Mouse (Mus musculus) embryonic facial prominence, embryonic 14.5 days (tissue): ENCODE data around the gene Slc47a2. TPM values are rescaled to one million over a fixed set of nuclear protein-coding genes. Genes with fewer than 3 reads are reported as not detected.
A peak's percentile ranks its signal among the peaks of the same experiment; 100 is the strongest.

Experiments
- ATAC-seq: fragments of 200-750 bp; cut with Nextera tagmentation; 2 replicates; pipeline ENCODE4 v1.8.0; 2017; ENCODE audit warnings: low read depth, moderate number of reproducible peaks, moderate TSS enrichment
- DNase-seq: peaks from one replicate; pipeline ENCODE4 v3.0.0-alpha.2; 2015; ENCODE audit warnings: low spot score
- H3K27ac ChIP-seq: fragments of 300-500 bp; sonication (generic); replicated peaks from 2 replicates; pipeline ENCODE4 v1.5.1; 2014; ENCODE audit warnings: low read depth, mild to moderate bottlenecking, low read length, moderate library complexity
- H3K27me3 ChIP-seq: fragments of 300-500 bp; sonication (generic); replicated peaks from 2 replicates; pipeline ENCODE4 v1.6.1; 2014; ENCODE audit warnings: low read length; ENCODE audit not compliant: control insufficient read depth, insufficient read depth
- H3K36me3 ChIP-seq: fragments of 300-500 bp; sonication (generic); 2 replicates; pipeline ENCODE4 v1.6.1; 2014; ENCODE audit warnings: low read length, mixed read lengths; ENCODE audit not compliant: control insufficient read depth, insufficient read depth
- H3K4me1 ChIP-seq: fragments of 300-500 bp; sonication (generic); 2 replicates; pipeline ENCODE4 v1.6.1; 2014; ENCODE audit warnings: antibody characterized with exemption, low read length; ENCODE audit not compliant: control insufficient read depth, insufficient read depth
- H3K4me2 ChIP-seq: fragments of 300-500 bp; sonication (generic); 2 replicates; pipeline ENCODE4 v1.6.1; 2014; ENCODE audit warnings: low read depth, mild to moderate bottlenecking, low read length, moderate library complexity, mixed read lengths
- H3K4me3 ChIP-seq: fragments of 300-500 bp; sonication (generic); 2 replicates; pipeline ENCODE4 v1.5.1; 2014; ENCODE audit warnings: low read depth, mild to moderate bottlenecking, low read length
- H3K9ac ChIP-seq: fragments of 300-500 bp; sonication (generic); 2 replicates; pipeline ENCODE4 v1.6.1; 2014; ENCODE audit warnings: low read depth, mild to moderate bottlenecking, low read length, moderate library complexity, mixed read lengths
- H3K9me3 ChIP-seq: fragments of 300-500 bp; sonication (generic); 2 replicates; pipeline ENCODE4 v1.6.1; 2016; ENCODE audit warnings: low read length; ENCODE audit not compliant: control insufficient read depth
- WGBS: fragments of 180-500 bp; shearing (Covaris S2); extraction: QIAGEN DNeasy Blood & Tissue Kit; methylation state at CpG from one replicate; pipeline ENCODE4 v1.1.7; 2014; 5-methylcytosine and 5-hydroxymethylcytosine counted together
- polyA plus RNA-seq: library from polyadenylated mRNA; unstranded; fragments of >200 nt; fragmentation: Nextera tagmentation; extraction: Ambion mirVana; gene quantifications from 2 replicates; pipeline ENCODE4 v1.2.1, GENCODE M21; 2014

Gene Slc47a2
- polyA plus RNA-seq, 1 experiment from 2014 or later, result 0.29 TPM

DNA sequence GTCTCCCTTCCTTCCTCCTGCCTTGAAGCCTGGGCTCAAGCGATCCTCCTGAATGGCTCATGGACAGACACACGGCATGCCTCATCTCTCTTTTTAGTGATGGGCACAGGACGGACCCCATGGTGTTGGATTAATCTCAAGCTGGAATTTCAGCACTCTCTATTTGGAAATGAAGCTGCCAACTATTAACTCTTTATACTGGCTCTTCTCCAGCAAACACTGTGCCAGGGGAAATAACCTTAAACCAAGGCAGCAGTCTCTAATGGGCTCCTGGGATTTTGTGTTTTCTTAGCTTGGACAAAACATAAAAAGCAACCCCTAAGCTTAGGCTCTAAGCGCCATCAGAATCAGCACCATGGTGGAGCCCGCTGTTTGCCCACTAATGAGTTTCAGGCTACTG is 72.3 kb downstream of the Slc47a2 start:
- DNase-seq (no peak), ATAC-seq (no peak)
- H3K4me3 ChIP-seq, result no peak overlapping the region
- H3K9ac ChIP-seq, result no peak overlapping the region
- peaks cover 7% of the 10 kb centered on the region; the same call in 1 of the 2 replicates for H3K4me1 ChIP-seq
- H3K9me3 ChIP-seq, result no peaks in the 10 kb centered on the region
- no peak overlapping the region for H3K4me2 ChIP-seq
- WGBS, result 71% methylated on average over 5 of the region's 5 CpGs
- H3K27ac ChIP-seq, result no peak overlapping the region
- no peaks in the 10 kb centered on the region for H3K36me3 ChIP-seq
- no peaks in the 10 kb centered on the region for H3K27me3 ChIP-seq

DNA sequence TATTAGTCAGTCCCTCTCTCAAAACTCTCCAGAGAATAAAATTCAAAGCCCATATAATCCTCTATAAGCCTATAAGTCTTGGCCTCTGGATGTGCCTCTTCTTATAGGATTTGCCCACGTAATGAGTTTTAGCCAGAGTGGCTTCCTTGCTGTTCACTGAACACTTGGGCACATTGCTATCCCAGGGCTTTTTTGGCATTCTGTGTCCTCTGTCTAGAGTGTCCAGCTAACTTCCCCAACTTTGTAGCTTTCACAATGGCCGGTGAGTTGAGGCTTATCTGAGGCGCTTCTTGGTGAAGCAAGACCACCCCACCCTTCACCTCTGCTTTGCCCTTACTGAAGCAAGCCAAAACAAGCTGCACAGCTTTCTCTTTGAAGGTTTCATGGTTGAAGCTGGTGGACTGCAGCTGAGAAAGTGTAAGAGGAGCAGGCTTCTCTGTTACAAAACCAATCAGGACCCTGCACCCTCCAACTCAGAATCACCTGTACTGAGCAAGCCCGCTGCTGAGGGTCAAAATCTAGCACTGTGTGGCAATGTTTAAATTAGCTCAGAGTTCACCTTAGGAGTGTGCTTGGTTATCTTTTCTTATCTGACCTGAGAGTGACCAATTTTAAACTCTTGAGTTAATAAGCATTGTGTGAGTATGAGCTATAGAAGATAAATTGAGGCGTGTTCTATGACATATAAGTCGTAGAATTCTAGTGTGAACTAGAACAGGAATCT is 73.9 kb downstream of the Slc47a2 start:
- H3K4me3 ChIP-seq, result no peak overlapping the region
- H3K27me3 ChIP-seq, result no peaks in the 10 kb centered on the region
- ATAC-seq, result no peak
- H3K36me3 ChIP-seq, result peaks cover 6% of the 10 kb centered on the region; the same call in 1 of the 2 replicates
- H3K27ac ChIP-seq, result no peak overlapping the region
- H3K9me3 ChIP-seq, result no peaks in the 10 kb centered on the region
- WGBS, result 85% methylated on average over 6 of the region's 6 CpGs
- no peak overlapping the region for H3K4me2 ChIP-seq
- no peak for DNase-seq
- H3K4me1 ChIP-seq, result peaks cover 7% of the 10 kb centered on the region; the same call in 1 of the 2 replicates
- H3K9ac ChIP-seq, result no peak overlapping the region

GRCm38 (mm10) chr11:61266551-61267533 is 75.8 kb downstream of the Slc47a2 start, which contains the start of gene Aldh3a2:
TSS of gene Aldh3a2 (minus strand) at chr11:61267464.
- 0% methylated on average over 49 of the region's 58 CpGs for WGBS
- peak within 1 kb of the TSS; percentile 90 for H3K9ac ChIP-seq

DNA sequence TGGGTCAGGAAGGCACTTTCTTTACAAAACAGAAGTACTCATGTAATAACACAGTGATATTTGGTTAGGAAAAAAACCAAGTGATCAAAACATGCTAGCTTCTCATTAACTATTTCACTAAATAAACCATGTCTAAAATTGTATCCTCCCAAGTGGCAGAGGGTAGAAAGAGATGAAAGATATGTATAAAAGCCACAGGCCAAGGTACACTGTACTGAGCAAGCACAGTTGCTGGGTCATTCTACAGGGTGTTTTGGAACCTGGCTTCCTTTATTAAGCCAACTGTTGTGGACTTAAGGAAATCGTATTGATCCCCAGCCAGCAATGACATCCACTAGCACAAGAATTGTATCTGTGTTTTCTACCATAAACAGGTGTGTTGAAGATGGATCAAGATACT is 78.8 kb downstream of the Slc47a2 start:
- no peaks in the 10 kb centered on the region for H3K27me3 ChIP-seq
- no peak overlapping the region for H3K9ac ChIP-seq
- H3K27ac ChIP-seq, result no peak overlapping the region
- H3K4me1 ChIP-seq, result peaks cover 7% of the 10 kb centered on the region; the same call in 1 of the 2 replicates
- H3K4me3 ChIP-seq, result no peak overlapping the region
- H3K4me2 ChIP-seq, result no peak overlapping the region
- no peaks in the 10 kb centered on the region for H3K9me3 ChIP-seq
- H3K36me3 ChIP-seq, result peaks cover 42% of the 10 kb centered on the region
- WGBS, result 97% methylated on average over 1 of the region's 1 CpGs
- ATAC-seq (no peak), DNase-seq (no peak)

More at GRCm38 (mm10) chr11:61266551-61267533, 75.8 kb downstream of the Slc47a2 start, which contains the start of gene Aldh3a2:
- H3K27ac ChIP-seq, result peak within 1 kb of the TSS; percentile 96
- H3K9me3 ChIP-seq, result no peaks in the 10 kb centered on the region
- peak within 1 kb of the TSS; percentile 74 for H3K4me3 ChIP-seq
- DNase-seq (peak; percentile 98), ATAC-seq (peak; percentile 99)
- peaks cover 7% of the 10 kb centered on the region; the same call in 1 of the 2 replicates for H3K4me1 ChIP-seq
- peak within 1 kb of the TSS; percentile 75 for H3K4me2 ChIP-seq
- no peaks in the 10 kb centered on the region for H3K27me3 ChIP-seq
- H3K36me3 ChIP-seq, result peaks cover 24% of the 10 kb centered on the region

DNA sequence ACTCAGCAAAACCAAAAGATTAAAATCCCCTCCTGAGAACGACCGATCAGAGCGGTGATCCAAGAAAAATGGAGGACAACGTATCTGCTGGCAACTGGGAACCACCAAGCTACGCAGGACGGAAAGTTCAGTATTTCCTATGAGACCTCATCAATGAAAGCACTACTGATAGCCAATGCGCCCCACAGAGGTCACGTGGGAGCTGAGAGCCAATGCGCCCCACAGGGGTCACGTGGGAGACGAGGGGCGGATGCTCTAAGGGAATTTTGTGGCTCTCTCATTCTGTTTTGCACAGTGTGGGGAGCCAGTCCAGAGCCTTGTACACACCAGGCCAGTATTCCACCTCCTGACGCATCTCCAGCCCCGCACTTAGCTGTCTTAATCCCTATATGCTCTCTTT is 80.1 kb downstream of the Slc47a2 start:
- H3K27me3 ChIP-seq, result no peaks in the 10 kb centered on the region

DNA sequence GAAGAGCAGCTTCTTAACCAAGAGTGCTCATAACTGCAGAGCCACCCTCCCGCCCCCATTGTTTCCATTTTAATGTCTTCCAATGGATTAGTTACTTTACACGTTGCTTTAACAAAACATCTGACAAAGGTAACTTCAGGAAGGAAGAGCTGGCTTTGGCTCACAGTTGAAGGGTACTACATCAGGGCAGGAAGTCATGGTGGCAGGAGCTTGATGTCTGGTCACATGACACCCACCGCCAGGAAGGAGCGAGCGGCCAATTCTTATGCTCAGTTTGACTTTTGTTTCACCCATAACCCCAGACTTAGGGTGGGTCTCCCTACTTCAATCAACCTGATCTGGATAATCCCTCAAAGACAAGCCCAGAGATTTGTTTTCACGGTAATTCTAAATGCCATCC is 83.6 kb downstream of the Slc47a2 start:
- Histone ChIP-seq H3K9ac (no peak overlapping the region), H3K36me3 (peaks cover 73% of the 10 kb centered on the region), H3K4me1 (no peaks in the 10 kb centered on the region), H3K4me3 (no peak overlapping the region), H3K9me3 (no peaks in the 10 kb centered on the region), H3K27me3 (no peaks in the 10 kb centered on the region), H3K4me2 (no peak overlapping the region), H3K27ac (no peak overlapping the region)
- ATAC-seq (no peak), DNase-seq (no peak)
- WGBS, result 95% methylated on average over 6 of the region's 6 CpGs

More for the DNA sequence above, 80.1 kb downstream of the Slc47a2 start:
- peaks cover 7% of the 10 kb centered on the region; the same call in 1 of the 2 replicates for H3K4me1 ChIP-seq
- no peak overlapping the region for H3K4me3 ChIP-seq
- DNase-seq (no peak), ATAC-seq (no peak)
- H3K4me2 ChIP-seq, result no peak overlapping the region
- H3K9ac ChIP-seq, result no peak overlapping the region
- 89% methylated on average over 14 of the region's 14 CpGs for WGBS
- H3K27ac ChIP-seq, result no peak overlapping the region
- no peaks in the 10 kb centered on the region for H3K9me3 ChIP-seq
- peaks cover 54% of the 10 kb centered on the region for H3K36me3 ChIP-seq

DNA sequence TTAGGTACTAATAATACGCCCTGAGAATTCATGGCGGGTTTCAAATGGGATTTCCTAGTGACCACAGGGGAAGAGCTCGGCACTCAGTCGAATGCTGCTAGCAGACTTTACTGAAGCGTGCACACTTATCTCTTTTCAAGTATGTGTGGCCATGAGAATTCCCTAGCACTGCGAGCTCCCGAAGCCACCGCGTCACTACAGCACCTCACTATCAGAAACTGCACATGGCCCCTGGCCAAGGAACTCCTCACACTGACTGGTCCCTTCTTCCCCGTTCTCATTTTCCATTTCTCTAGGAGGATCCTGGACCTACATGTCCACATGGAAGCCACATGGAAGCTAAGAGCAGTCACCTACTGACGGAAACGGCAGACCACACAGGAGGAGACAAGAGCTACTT is 89.9 kb downstream of the Slc47a2 start:
- Histone ChIP-seq H3K4me3 (no peak overlapping the region), H3K9ac (no peak overlapping the region), H3K27me3 (no peaks in the 10 kb centered on the region), H3K9me3 (no peaks in the 10 kb centered on the region), H3K36me3 (peaks cover 73% of the 10 kb centered on the region), H3K4me1 (no peaks in the 10 kb centered on the region), H3K27ac (no peak overlapping the region), H3K4me2 (no peak overlapping the region)
- DNase-seq (no peak), ATAC-seq (no peak)
- WGBS, result 91% methylated on average over 12 of the region's 12 CpGs

DNA sequence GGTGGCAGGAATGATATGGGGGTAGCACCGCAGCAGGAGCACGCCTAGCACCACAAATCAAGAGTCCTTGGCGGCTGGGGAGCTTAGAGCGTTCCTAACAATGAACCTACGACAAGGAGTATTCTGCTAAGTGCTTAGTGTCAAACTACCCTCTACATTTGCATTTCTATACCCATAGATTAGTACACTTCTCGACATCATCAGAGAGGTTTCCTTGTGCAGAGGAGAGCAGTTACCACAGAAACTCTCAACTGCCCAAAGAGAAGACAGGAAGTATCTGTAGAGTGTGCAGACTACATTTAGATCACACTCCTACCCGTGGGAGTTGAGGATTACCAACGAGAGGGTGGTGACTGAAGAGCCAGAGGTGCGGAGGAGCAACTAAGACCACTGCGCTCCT is 90.9 kb downstream of the Slc47a2 start:
- H3K4me2 ChIP-seq, result no peak overlapping the region
- H3K9me3 ChIP-seq, result no peaks in the 10 kb centered on the region
- H3K27ac ChIP-seq, result no peak overlapping the region
- no peak for DNase-seq
- H3K4me3 ChIP-seq, result no peak overlapping the region
- no peaks in the 10 kb centered on the region for H3K27me3 ChIP-seq
- no peak for ATAC-seq
- 82% methylated on average over 10 of the region's 10 CpGs for WGBS
- H3K4me1 ChIP-seq, result no peaks in the 10 kb centered on the region
- H3K9ac ChIP-seq, result no peak overlapping the region
- H3K36me3 ChIP-seq, result peaks cover 73% of the 10 kb centered on the region
